Mouse (Mus musculus) B cell, adult 2 months (primary cell): ENCODE results near the gene 4933434E20Rik.
A peak's percentile ranks its signal among the peaks of the same experiment; 100 is the strongest.

Source experiments
- DNase-seq, 2 experiments: peaks; one replicate each; pipeline ENCODE4 v3.0.0; 2022

The 4933434E20Rik gene

DNA sequence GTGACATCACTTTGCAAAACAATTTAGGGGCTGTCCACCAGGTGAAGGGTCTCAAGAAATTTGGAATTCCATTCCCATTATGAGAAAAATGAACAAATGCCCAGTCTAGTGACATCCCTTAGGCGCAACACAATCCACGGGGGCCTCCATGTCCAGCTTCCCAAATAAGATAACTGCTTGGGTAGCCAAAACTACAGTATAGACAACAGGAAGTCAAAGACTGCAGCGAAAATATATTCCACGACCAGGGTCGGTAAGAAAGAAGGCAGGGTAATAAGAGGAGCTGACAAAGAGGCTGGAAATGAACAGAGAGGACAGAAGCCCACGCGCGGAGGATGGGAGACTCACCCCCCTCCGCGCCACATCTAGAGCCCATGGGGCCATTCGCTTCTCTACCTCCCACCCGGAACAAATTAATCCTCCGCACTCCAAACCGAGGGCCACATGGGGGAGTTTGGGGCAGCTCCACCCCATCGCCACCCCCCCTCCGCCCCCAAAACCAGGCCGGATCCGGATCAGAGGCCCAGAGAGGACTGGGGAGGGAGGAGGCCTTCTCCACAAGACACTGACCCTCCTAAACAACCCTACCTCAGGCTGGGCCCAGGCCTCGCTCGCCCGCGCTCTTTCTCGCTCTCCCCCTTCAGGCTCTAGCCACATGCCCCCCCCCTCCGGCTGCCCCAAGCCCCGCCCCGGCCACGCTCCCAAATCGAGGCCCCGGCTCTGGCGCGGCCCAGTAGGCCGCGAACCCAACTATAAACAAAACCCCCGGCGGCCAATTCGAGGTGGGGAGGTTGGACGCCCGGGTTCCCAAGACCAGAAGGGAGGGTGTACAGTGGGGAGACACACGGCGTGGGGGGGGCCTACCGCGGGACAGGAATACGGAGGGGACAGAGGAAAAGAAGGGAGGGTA, at the start of gene 4933434E20Rik:
TSS of gene 4933434E20Rik (plus strand) at position 196 of the 910 bp plus-strand sequence.
- DNase-seq = peak; percentile 72 to 73

DNA sequence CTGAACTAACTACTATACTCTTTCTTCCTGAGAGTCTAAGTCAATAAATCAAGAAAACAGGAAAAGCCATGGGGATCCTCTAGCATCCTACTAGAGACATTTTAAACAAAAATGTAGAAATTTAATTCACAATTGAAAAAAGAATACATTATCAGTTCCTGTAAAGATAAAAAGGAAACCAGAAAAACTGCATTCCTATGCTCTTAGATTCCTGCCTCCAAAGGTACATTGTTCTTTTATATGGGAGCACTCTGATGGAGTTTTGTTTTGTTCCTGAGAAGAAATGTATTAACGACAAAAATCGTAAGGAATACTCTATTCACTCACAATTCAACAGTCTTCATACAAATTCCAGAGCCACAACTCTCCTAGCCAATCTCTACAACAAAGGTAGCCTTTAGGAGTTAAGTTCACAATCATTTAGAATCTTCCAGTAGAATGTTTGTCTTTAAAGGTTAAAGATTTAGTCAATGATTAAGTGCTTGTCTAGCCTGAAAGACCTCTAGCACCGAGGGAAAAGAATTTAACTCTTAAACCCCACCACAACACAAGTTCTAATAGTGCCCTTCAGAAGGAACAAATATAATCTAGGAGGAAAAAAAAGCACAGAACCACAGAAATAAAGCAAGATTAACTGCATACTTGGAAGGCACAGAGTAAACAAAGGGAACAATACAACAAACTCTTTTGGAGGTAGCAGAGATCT, 47.2 kb upstream of the 4933434E20Rik start:
- no peak for DNase-seq

DNA sequence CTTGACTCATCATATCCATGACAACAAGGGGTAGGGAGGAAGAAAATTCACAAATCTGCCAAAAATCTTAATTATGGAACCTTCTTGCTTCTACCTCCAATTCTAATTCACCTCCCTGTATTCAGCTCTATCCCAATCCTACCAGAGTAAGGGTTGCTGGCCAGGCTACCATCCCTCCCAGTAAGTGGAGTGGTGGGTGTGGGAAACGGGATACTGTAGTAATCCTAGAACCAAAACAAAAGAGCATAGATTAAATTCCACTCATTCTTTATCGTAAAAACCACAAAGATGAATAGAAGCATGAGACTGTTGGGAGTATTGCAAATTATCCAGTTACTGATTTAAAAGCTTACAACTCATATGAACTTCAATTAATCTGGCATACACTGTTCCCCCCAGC, 41.1 kb upstream of the 4933434E20Rik start:
- no peak for DNase-seq

DNA sequence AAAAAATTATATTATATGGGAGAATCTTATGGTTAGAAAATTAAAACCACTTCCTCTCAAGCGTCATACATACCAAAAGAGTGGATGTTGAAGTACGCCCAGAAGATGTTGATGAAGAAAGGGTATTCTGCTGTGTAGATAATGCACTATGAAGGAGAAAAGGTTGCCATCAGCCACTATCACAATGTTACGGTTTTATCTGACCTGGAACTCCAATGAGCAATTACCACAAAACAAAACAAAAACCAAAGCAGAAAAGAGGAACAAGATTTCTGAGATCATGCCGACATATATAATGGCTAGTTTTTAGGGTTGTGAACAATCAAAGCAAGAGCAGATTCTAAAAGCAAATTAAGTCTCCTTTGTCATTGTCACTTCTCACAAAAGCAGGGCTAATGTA, 34.8 kb upstream of the 4933434E20Rik start:
- DNase-seq = no peak

DNA sequence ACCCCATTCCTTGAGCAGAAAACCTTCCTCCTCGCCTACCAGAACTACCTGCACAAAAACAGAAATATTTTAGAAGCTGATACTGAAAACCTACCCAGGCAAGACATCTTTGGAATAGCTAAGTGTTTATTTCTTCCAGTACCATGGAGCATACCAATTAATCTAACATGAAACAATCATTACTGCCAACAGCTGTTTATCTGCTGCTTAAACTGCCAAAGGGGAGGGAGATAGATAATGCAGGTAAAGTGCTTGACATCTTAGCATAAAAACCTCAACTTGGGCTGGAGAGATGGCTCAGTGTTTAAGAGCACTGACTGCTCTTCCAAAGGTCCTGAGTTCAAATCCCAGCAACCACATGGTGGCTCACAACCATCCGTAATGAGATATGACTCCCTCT, 16.8 kb upstream of the 4933434E20Rik start:
- DNase-seq = no peak

DNA sequence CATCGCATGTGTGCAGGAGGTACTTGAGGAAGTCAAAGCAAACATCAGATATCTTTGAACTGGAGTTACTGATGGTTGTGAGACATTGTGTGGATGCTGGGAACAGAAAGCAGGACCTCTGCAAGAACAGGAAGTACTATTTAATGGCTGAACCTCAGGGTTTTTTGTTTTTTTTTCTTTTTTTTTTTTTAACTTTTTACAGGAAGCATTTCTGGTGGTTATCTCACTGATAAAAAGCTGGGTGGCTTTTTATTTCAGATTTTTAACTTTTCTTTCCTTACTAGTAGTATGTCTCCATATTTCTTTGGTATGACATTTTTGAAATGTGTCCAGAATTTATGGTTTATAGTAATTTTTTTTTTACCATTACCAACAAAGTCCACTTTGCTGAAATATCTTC, 15.2 kb upstream of the 4933434E20Rik start:
- no peak for DNase-seq

DNA sequence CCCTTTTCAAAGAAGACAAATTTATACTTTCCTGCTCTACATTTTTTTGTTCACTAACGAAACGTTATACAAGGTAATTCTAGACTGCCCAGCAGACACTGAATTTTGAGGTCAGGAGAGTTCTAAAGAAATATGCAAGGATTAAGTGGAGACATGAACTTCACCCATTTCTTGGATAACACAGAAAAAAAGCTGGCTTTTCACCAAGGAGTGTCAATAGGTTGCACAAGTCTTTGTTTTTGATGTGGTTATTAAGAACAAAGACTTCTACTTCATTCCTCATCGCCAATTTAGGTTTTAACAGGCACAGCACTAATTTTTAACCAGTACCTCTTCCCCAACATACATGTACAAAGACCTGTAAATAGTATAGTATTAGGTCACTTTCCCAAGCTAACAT, 1.7 kb upstream of the 4933434E20Rik start:
- DNase-seq = no peak

DNA sequence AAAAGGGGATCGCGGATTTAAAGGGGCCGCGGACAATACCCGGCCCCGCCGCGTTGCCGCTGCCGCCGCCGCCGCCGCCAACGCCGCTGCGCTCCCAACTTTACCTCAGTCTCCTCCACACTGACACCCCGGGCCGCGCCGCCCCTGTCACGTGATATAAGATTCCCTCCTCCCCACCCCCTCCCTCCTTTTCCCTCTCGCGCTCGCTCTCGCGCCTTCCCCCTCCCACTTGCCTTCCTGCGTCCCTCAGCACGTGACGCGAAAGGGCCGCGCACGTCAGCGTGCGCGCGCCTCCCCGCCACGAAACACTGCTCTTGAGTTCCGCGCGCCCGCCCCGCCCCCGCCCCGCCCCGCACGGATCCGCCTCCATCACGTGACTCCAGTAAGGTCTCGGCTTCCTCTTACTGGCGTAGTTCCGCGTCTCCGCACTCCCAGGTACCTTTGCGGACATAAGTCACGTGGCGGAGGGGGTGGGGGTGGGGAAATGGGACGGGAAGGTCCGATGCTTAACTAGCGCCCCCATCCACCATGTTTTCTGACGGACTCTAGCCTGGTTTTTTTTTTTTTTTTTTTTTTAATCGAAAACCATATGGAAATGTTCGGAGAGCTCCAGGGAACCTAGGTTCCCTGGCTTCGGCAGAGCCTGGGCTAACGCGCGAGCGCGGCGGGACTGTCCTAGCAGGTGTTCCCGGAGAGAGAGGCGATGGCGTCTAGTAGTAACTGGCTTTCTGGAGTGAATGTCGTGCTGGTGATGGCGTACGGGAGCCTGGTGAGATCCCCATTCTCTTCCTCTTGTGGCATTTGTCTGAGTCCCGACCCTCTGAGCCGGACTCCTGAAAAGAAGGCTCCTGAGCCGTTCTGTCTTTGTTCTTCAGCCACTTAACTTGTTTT, 1.2 kb downstream of the 4933434E20Rik start, which contains the start of gene Ubap2l:
TSS of gene Ubap2l (minus strand) at position 278 of the 891 bp plus-strand sequence.
- DNase-seq = peak; percentile 94 to 95

DNA sequence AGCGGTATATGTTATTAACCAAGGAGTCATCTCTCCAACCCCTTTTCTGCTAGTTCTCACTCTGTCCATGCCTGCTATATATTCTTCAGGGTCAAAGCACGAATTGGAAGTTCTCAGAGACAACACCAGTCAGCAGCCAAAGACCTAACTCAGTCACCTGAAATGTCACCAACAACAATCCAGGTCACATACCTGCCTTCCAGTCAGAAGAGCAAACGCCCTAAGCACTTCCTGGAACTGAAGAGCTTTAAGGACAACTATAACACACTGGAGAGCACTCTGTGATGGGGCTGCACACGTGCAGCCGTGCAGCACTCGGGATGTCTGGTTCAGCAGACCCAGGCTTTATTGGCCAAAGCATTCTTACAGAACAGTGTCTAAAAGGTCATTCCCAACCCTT, 10.1 kb downstream of the 4933434E20Rik start:
- no peak for DNase-seq

DNA sequence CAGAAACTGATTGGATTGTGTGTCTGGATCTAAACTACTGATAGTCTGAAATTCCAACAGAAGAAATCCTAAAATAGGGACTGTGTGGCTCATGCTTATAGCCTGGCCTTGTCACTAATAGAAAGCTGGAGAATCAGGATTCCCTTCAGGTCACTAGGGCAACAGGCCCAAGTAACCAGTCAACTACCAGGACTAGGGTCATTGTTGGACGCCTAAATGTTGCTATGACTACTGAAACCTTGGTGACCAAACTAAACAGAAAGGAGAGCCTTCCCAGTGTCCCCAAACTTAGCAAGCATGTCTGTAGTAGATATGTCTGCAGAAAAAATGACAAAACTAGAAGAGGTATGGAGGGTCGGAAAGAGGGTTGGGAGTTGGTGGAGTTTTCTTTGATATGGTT, 11.1 kb downstream of the 4933434E20Rik start:
- DNase-seq = no peak

DNA sequence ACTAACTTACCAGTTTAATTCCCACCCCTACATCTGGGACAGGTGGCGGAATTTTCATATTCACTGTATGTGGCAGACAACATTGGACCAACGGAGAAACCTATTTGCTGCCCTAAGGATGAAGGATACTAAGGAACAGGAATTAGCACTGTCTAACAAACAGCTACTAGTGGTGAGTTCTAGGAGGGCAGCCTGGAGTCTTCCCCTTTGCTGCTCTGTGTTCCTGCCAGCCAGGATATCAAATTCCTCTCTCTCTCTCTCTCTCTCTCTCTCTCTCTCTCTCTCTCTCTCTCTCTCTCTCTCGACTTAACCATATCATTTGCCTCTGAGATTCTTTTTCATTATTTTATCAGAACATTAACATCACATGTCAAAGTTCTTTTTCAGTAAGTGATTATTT, 12.9 kb downstream of the 4933434E20Rik start:
- DNase-seq = no peak

DNA sequence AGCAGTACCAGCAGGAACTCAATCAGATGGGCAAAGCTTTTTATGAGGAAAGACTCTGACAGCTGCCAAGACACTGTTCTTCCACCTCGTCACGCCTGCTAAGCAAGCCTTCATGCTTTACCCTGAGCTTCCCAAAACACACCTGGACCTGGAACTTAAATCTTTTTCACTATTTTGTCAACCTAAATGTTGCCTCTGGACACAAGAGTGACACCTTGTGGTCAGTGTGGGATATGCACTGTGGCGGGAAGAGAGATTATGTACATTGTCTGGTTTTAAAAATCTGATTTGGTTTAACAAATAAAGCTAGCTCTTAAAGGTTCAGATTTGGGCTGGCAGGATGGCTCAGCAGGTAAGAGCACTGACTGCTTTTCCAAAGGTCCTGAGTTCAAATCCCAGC, 14.1 kb downstream of the 4933434E20Rik start:
- DNase-seq = peak; percentile 72 to 74

DNA sequence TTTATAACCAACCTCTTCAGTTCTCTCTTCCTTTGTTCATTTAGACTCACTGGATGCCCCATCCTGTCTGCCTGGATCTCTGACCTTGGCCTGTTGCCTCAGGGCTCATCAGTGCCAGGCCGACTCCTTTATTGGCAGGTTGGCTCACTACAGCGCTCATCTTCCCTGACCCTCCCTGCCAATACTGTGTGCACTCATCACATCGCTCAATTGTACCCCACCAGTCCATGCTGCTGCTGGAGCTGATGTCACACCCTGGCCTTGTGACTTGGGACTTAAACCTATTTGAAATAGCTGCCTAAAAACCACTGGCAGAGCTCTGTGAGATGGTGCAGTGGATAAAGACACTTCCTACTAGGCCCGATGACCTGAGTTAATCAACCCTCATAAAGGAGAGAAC, 16.4 kb downstream of the 4933434E20Rik start:
- DNase-seq = no peak

DNA sequence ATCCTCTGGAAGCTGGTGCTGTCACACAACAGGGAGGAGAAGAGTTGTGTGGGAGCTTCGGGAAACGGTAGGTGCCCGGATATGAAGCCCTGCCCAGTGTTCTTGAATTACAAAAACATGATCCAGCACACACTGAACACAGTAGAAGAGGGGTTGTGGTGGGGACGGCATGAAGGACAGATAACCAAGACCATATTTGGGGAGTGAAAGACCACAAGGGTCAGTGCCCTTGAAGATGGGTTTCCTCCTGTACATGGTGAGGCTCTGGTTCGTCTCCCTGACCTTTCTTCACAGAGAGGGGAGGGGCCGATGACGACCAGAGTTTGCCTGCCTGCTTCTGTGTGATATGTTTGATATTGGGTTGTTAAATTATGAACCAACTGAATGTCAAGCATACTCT, 18.3 kb downstream of the 4933434E20Rik start:
- DNase-seq = no peak

DNA sequence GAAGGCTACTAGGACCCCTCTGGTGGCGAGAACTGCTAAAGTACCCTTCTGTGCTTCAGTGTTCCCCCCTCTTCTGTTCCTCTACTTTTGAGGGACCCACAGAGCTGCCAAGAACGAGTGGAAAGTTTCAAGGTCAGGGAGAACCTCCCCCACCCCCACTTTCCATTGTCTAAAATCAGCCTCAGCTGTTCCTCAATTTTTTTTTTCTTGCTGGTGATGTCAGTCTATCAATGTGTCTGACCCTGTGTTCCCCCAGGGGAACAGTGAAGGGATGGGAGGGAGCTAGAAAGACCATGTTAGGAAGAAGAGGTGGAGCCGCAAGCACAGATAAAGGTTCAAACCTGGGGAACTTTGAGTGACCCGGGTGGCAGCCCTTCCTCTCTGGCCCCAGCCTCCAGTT, 20.9 kb downstream of the 4933434E20Rik start, which contains the start of gene Tpm3:
TSS of gene Tpm3 (plus strand) at position 356 of the 400 bp plus-strand sequence.
- DNase-seq = no peak

DNA sequence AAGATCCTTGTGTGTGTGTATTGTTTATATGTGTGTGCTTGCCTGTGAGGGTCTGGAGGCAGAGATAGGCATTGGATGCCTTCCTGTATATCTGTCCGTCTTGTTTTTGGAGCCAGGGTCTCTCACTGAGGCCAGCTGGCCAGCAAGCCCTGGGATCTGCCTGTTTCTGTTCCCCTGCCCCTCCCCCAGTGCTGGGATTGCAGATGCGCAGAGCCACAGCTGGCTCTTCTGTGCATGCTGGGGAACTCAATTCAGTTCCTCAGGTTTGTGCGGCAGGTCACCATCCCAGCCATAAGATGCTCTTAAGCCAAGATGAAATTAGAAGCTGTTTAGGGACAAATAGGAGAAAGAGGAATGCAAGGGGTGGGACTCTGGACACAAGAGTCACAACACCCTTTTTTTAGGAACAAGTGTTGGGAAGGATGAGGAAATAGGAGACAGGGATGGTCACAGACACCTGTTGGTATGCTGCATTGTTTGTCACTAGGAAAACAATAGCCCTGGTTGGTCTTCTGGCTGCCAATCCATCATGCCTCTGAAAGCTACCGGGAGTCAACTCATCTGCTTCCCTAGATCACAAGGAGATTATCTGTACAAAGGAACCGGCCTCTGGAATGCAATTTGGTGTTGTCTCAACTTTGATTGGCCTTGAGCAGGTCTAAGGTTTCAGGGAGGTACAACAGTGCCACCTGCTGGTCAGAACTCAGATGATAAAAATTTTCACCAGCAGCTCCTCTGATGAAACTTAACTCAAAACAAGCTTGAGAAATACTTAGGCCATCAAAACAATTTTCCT, 25.7 kb downstream of the 4933434E20Rik start:
- DNase-seq = peak; percentile 88

DNA sequence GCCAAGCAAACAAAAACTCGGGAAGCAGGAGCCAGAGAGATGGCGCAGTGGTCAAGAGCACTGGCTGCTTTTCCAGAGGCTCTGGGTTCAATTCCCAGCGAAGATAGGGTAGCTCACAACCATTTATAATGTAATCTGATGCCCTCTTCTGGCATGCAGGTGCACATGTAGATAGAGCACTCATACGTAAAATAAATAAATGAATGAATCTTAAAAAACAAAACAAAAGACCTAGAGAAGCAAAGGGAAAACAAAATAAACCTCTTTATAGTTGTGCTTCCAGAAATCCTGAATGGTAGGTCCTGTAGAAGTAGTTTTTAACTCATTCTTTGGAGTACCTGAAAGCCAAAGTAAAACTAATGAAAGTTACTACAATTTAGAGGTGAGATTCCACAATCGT, 26.8 kb downstream of the 4933434E20Rik start:
- DNase-seq = no peak

DNA sequence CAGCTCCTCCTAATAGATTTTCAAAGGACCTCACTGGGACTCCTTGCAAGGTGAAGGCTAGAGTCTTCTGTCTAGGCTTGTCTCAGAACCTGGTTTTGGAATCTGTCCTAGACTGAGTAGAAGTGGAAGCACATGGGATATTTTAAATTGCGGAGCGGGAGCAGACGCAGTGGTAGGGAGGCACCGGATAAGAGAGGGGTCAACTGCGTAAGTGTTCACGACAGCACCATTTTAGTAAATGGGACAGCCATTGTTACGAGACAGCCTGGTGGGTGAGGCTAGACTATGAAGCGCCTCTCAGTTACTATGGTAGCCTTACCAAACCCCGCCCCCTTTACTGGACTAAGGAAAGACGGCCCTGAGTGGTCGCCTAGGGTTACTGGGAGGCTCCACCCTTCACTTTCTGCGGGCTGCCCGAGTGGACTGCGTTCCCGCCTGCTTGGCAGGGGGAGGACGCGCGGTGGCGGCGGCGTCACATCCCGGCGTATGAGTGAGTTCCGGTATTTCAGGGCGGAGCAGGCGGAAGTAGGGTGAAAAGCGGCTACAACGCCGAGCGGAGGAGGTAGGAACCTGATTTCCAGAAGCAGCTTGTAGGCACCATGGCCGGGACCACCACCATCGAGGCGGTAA, 27.8 kb downstream of the 4933434E20Rik start:
- peak; percentile 92 to 94 for DNase-seq

DNA sequence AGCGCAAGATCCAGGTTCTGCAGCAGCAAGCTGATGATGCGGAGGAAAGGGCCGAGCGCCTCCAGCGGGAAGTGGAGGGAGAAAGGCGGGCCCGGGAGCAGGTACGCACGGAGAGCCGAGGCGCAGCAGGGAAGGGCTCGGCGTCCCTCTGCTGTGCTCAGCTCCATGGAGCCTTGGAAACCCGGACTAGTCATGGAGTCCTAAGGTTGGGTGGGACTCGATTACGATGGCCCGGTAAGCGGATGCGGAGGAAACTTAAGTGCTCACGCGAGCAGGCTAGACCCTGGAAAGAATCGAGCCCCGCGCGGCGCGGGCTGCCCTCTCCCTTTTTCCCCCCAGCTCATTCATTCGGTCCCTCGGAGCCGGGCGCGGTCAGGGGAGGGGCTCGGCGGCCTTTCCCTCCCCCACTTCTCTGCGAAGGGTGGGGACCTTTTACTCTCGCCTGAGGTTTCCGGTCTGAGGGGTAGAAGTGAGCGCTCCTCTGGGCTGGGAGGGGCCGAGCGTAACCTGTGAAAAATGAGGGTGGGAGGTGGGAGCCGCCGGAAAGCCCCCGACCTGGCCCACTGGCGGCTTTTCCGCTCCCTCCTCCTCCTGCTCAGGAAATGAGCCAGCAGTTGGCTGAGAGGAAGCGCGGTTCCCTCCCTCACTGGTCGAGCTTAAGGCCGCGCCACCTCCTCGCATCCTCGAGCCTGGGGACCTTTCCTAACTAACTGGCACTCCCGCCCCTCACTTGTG, 28.5 kb downstream of the 4933434E20Rik start:
- peak; percentile 78 to 79 for DNase-seq

DNA sequence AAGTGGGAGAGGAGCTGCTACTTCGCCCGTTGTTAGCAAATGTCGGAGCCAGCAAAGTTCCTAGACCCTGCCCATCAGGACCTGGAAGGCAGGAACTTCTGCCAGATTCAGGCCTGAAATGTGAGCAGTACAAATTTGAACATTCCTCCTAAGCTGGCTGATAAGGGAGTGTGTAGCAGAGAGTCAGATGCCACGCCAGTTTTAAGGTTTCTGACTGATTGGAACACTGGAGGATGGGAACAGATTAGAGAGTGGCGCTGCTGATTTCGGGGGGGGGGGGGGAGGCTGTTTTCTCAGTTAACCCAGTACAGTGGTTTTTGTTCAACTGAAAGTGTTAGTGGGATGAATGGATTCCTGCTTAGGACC, 29.0 kb downstream of the 4933434E20Rik start:
- DNase-seq = no peak
